Mouse (Mus musculus): Measurements from ENCODE around the gene Gpatch2l.

The Gpatch2l gene

DNA sequence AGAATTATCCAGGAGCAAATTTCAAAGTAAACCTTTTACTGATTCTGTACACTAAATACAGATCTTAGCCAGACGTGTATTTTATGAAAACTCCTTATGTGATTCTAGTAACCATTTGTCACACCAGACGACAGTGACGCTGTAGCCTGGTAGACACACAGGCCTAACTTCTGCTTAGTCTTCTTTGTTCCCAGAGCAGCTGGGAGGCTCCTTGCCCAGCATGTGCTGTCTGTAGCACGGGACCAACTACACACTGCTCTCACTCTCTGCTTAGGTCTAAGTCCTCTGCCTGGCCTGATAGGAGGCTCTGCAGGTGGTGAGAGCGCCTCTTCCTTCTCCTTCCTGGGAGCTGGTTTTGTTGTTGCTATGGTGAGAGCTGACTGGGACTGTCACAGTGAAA is 35.2 kb downstream of the Gpatch2l start:
- no peak for DNase-seq (ENCODE audit: low spot score in 2 of 2)

DNA sequence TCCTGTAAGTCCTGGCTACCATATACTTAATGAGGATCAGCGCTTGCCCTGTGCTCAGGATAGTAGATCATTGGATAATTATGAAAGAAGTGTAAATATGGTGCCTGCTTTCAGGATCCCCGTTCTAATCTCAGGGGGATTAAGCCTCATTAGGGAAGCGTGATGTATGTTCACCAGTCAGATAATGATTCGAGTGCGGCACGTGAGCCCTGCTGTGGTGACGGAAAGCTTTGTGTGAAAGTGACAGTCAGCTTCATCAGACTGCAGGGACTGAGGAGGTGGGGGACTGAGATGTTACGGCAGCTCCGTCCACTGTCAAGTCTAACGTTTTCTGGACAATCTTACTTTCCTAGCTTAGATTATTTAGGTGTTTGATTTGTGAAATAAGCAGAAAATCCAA is 38.3 kb downstream of the Gpatch2l start:
- no peak for DNase-seq (ENCODE audit: low spot score in 2 of 2)

DNA sequence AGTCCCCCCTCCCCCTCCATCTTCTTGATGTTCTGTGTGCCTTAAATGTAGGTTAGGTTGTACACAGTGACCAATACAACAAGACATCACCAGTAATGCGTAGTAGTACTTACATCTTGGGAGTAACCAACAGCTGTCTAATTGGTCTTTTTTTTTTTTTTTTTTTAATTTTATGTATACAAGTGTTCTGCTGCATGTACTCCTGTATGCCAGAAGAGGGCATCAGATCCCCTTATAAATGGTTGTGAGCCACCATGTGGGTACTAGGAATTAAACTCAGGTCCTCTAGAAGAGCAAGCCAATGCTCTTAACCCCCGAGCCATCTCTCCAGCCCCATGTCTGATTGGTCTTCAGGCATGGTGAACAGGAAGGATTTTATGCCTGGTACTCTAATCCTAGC is 44.0 kb downstream of the Gpatch2l start:
- DNase-seq (ENCODE audit: low spot score in 2 of 2): no peak

DNA sequence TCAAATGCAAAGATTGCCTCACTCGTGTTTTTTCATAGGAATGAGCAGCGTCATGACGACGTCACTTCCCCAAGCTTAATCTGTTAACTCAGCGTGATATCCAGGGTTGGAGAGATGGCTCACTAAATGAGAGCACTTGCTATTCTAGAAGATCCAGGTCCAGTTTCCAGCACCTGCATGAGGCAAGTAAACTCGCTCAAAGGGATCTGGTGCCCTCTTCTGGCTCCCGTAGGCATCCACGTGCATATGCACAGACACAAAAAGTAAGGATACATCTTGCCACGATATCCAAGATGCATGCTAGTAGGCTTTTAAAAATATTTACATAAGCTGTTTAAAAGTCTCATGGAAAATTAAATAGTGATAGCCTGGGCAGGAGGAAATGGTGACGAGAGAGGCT is 55.8 kb downstream of the Gpatch2l start:
- no peak for DNase-seq (ENCODE audit: low spot score in 2 of 2)

DNA sequence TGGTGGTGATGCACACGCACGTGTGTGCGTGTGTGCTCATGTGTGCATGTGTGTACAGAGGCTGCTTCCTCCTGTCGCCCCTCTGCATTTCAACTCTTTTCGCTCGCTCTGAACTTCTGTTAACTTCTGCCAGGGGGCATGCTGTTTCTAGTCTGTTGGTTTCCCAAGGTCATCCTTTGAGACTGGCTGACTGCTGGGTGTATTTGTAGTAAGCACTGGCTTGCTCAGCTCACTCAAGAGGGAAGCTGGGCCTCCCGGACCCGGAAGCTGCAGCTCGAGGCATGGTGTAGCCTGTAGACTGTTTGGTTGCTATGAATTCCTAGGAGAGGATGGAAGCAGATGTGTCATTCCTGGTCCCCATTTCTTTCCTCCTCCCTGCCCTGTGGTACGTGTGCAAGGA is 61.3 kb downstream of the Gpatch2l start:
- DNase-seq (ENCODE audit: low spot score in 2 of 2): no peak

DNA sequence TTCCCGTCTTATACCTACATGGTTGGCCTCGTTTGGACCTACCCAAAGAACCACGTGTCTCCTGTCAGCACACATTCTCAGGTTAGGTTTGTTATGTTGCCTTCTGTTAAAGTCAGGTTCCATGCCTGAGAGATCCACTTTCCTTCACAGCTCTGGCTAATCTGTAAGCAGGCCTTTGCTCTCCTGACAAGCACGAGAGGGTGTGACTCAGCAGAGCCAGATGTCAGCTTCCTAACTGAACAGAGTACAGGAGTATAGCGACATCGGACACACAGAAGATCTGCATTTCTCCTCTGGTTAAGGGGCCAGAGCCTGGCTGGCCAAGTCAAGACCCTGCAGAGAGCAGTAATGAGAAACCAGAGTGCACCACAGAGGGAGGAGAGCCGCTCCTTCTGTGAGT is 63.4 kb downstream of the Gpatch2l start:
- DNase-seq (ENCODE audit: low spot score in 2 of 2): no peak

DNA sequence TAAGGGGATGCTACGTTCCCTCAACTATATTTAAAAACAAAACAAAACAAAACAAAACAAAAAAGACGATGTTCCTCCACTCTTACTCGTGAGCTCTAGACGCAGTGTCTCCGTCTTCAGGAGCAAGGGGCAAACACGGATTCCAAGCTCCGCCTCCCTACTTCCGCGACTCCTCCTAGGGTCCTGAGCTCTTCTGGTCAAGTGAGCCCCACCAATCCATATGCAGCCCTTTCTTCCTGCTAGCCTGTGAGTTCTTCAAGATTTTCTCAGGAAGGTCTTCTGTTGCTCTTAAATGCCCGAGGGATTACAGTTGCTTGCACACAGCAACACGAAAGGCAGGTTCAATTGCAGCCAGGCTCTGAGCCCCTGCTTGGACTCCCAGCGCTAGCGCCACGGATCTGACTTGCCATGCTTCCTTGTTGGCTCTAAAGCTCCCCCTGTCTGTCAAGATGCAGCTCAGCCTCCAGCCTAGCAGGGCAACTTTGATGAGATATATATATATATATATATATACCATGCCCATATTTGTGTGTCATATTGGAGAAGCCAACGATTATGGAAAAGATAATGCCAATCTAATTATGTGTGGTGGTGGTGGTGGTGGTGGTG is 64.1 kb downstream of the Gpatch2l start:
- DNase-seq (ENCODE audit: low spot score in 2 of 2): no peak

DNA sequence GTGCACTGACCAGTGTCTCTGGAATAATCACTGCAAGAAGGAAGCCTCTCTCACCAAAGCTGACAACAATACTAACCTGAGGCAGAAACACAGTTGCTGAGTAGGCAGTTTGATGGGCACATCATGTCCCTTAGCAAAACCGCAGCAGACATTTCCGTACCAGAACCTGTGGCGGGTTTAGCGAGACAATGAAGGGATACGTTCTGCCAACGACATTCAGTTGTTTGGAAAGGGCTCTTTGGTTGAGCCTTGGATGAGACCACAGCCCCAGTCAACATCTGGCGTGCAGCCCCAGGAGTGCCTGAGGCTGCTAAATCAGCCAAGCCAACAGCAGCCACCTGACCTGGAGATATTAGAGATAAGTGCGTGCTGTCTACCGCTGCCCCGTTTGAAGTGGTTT is 67.8 kb downstream of the Gpatch2l start:
- DNase-seq (ENCODE audit: low spot score in 2 of 2): no peak

DNA sequence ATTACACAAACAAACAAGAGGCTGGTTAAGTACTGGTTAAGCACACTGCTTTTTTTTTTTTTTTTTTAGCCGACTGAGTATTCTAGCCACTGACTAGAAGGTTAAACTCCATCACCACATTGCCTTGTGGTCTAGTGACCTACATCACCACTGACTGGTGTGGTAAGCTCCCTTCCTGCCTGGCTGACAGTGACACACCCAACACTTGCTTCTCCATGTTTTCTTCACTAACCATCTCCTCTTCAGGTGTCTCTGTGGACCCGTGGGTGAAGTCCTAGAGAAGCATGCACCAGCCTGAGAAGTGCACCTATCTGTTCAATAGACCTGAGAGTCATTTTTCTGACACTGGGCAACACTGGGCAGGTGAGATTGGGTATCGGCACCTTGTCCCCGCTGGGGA is 68.2 kb downstream of the Gpatch2l start:
- no peak for DNase-seq (ENCODE audit: low spot score in 2 of 2)

DNA sequence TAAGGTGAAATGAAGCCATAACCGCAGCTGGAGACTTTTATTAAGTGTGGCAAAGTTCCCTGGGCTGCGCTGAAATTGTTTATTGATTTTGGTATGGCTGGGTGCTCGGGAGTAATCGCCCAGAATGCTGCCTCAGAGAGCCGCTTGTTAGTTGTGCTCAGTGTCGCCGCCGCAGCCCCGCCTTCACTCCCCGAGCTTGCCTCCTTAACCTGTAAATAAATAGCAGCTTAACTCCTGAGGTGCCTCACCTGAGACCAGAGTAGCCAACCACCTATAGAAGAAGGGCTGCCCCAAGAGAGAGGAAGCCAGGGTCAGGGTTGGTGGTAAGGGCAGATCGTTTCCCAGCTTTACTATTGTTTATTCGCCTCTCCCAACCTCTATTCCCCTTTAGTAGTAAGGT is 79.0 kb downstream of the Gpatch2l start:
- DNase-seq (ENCODE audit: low spot score in 2 of 2): no peak

DNA sequence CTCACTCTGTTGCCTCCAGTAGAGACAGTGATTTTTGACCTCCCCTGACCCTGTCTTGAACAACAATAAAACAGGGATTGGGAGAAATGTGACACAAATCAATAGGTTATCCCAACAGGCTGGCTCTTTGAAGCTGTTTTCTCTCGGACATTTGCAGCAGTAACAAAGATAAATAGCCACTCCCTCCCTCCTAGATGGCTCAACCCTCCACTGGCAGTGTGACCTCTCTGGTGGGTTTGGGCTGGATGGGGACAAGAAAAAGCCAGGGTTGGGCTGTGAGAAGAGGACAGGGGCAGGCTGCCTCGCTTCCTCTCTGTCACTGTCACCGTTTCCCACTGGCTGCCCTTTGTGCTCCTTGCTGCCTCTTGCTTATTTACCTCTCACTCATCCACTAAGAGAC is 82.6 kb downstream of the Gpatch2l start:
- no peak for DNase-seq (ENCODE audit: low spot score in 2 of 2)

DNA sequence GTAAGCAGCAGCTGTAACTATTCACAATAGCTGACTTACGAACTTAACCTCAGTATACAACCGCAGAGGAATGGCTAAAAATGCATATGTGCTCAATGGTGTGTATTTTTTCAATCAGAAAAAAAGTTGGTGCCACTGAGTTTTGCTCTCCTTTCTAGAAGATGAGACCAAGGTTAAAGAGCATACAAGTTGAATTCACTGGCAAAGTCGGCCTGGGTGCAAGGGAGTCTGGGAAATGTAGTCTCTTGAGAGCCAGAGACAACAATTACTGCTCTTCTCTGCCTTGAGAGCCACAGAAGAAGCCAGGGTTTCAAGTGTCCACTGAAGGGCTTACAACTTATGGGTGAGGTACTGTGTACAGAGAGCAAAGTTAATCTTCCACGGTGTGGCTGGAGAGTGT is 88.2 kb downstream of the Gpatch2l start:
- no peak for DNase-seq (ENCODE audit: low spot score in 2 of 2)

DNA sequence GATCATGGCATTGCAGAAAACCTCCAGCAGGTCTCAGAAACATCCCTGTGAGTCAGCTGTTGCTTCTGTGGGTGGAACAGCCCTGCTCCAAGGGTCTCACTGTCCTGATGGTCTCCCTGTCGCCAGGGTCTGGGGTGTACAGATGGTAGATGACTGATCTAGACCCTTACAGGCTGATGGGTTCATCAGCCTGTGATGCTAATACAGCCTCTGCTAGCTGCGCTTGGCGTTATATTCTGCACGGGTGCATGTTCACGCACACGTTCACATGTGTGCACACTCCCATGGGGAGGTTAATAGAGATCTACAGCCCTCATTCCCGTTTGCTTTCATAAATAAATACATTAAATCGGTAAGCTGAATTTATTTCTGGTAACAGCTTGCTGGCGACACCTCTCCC is 89.0 kb downstream of the Gpatch2l start:
- no peak for DNase-seq (ENCODE audit: low spot score in 2 of 2)

DNA sequence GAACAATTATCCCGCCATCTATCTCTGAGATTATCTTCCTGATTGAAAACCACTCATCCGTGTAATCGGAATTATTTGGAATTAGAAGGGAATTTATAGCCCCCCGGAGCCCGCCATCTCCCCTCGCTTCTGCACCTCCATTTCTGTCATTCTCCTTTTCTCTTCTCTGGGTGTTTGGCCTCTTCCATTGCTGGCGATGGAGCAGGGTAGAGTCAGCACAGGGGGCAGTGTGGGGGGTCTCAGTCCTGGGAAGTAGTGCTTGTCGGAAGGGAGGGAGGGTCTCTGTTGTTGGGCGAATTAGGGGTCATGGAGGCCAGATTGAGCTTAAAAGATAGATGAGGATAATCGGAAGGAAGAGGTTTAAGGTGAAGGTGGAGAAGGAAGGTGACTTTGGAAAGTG is 89.6 kb downstream of the Gpatch2l start:
- DNase-seq (ENCODE audit: low spot score in 2 of 2): no peak

DNA sequence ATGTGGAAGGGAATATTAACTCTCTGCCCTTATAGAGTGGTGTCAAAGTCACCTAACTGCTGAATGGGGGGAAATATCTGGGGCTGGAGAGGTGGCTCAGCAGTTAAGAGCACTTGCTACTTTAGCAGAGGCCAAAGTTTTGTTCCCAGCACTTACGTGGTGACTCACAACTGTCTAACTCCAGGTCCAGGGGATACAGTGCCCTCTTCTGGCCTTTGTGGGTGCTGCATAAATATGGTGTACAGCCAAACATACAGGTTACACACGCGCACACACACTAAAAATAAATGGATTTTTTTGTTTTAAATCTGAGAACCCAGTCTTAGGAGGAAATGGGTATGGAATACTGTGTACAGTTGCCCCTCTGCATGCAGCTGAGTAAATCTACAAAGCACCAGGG is 94.6 kb downstream of the Gpatch2l start:
- DNase-seq (ENCODE audit: low spot score in 2 of 2): no peak

DNA sequence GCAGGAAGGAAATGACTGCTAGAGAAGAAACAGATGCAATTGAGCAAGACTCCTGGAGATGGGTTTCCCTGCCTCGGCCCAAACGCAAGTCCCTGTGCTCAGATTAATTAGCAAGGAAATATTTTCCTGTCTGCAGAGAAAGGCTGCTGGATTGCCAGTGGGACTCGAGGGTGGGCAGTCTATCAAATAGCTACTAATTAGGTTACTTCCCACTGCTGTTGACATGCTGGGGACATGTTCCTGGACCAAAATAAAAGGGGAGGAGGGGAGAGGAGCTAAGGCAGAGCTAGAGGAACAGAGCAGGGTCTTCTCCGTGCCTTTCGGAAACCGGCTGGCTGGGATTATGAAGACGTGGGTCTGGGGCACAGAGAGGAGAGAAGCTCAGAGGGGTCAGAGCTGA is 95.2 kb downstream of the Gpatch2l start:
- DNase-seq (ENCODE audit: low spot score in 2 of 2): no peak
